Mouse (Mus musculus) small intestine, adult 2 months (tissue): ENCODE measurements around the gene 4930404N11Rik. TPM values are rescaled to one million over a fixed set of nuclear protein-coding genes. Genes with fewer than 3 reads are reported as not detected.

Source experiments
- H3K27ac ChIP-seq: fragments of 200-500 bp; 2 replicates; pipeline ENCODE4 v1.5.1; 2012; ENCODE audit warnings: low read depth, low read length, control low read depth, inconsistent platforms; ENCODE audit not compliant: insufficient read depth
- H3K27me3 ChIP-seq: fragments of 200-500 bp; 2 replicates; pipeline ENCODE4 v1.6.1; 2012; ENCODE audit warnings: mild to moderate bottlenecking, moderate library complexity, low read length, inconsistent platforms; ENCODE audit not compliant: control insufficient read depth, insufficient read depth
- H3K36me3 ChIP-seq: fragments of 200-500 bp; 2 replicates; pipeline ENCODE4 v1.6.1; 2012; ENCODE audit warnings: mild to moderate bottlenecking, low read length, control low read depth, inconsistent platforms; ENCODE audit not compliant: control insufficient read depth, insufficient read depth
- H3K4me1 ChIP-seq: fragments of 200-500 bp; 2 replicates; pipeline ENCODE4 v1.6.1; 2012; ENCODE audit warnings: low read length, inconsistent platforms, mixed read lengths; ENCODE audit not compliant: control insufficient read depth, insufficient read depth, insufficient read length
- H3K4me3 ChIP-seq: fragments of 200-500 bp; 2 replicates; pipeline ENCODE4 v1.5.1; 2012; ENCODE audit warnings: low read depth, mild to moderate bottlenecking, control low read depth, inconsistent platforms, low read length, moderate library complexity
- CTCF ChIP-seq: fragments of 200-500 bp; IDR thresholded peaks from 2 replicates; pipeline ENCODE4 v1.5.1; 2012; ENCODE audit warnings: low read depth, mild to moderate bottlenecking, control low read depth, inconsistent platforms, low read length, moderate library complexity, mixed read lengths; ENCODE audit not compliant: insufficient replicate concordance, insufficient read length; ENCODE audit errors: extremely low read depth
- POLR2A ChIP-seq: fragments of 200-500 bp; IDR thresholded peaks from 2 replicates; pipeline ENCODE4 v1.6.1; 2012; ENCODE audit warnings: low read depth, mild to moderate bottlenecking, control low read depth, inconsistent platforms, low read length, moderate library complexity
- WGBS: fragments of 180-500 bp; shearing (Covaris S2); methylation state at CpG from one replicate; pipeline ENCODE4 v1.1.7; 2018; 5-methylcytosine and 5-hydroxymethylcytosine counted together
- polyA plus RNA-seq: library from polyadenylated mRNA; depleted of rRNA; stranded (reverse); fragments of >200 nt; gene quantifications from 2 replicates; pipeline ENCODE4 v1.2.3, GENCODE M21; 2012

The 4930404N11Rik gene
- polyA plus RNA-seq, 1 experiment: 7.4 TPM

- H3K36me3 ChIP-seq: peaks cover 26% of the 10 kb centered on the region
- H3K4me3 ChIP-seq: peak overlapping the region; percentile 65
- peak overlapping the region; percentile 91 for H3K27ac ChIP-seq
- under 1% methylated on average over 38 of the region's 38 CpGs for WGBS
- H3K27me3 ChIP-seq: no peaks in the 10 kb centered on the region
- TF ChIP-seq CTCF: no peak
- no peak for TF ChIP-seq POLR2A
- H3K4me1 ChIP-seq: peaks cover 30% of the 10 kb centered on the region
Observed at GRCm38 (mm10) chr10:81319741-81320549, 45.7 kb downstream of the 4930404N11Rik start.

DNA sequence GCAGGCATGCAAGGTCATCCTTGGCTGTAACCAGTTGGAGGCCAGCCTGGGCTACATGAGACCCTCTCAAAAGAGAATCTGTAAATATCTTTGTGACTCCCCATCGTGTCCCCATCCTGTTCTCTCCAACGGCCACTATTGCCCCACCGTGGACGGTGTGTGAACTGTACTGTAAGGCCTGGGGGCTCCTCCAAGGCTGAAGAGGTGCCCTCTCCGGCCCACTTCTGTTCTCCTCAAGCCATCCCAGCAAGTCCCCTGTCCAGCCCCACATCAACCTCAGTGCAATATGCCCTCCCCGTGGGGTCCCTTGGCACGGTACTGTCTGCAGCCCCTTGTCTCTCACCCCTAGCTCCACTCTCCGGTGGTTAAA is 46.3 kb downstream of the 4930404N11Rik start:
- H3K36me3 ChIP-seq: peaks cover 20% of the 10 kb centered on the region
- peak overlapping the region; percentile 65; the same call in 1 of the 2 replicates for H3K4me3 ChIP-seq
- peak overlapping the region; percentile 91; the same call in 1 of the 2 replicates for H3K27ac ChIP-seq
- H3K27me3 ChIP-seq: no peaks in the 10 kb centered on the region
- WGBS: 29% methylated on average over 8 of the region's 8 CpGs
- TF ChIP-seq CTCF (no peak), POLR2A (no peak)
- peaks cover 30% of the 10 kb centered on the region for H3K4me1 ChIP-seq

DNA sequence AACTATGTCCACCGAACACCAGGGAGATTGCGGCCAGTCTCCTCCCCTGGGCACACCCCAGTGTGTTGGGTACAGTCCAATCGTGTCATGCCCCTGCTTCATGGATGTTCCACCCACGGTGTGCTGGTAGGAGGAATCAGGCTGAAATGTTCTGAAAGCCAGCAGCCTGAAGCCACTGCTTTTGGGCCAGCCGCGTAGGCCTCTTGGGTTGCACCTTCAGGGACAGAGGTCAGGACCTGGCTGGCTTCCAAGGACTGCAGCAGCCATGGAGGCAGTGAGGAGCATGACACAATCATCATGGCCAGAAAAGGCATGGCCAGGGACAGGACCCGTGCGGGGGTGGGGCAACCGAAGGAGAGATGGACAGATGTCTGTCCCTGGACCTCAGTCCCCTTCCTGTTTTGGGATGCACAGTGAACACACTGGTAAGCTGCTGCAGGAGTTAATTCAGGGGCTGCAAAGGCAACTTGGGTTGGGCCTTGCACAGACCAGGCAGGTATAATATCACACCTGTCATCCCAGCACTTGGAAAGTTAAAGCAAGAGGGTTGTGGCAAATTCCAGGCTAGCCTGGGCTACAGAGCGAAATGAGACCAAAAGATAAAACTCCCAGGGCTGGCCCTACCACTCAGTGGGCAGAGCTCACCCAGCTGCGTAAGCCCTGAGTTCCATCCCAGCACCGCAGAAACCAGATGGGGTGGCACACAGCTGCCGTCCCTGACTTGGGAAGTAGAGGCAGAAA is 46.9 kb downstream of the 4930404N11Rik start:
- 77% methylated on average over 13 of the region's 13 CpGs for WGBS
- no peak overlapping the region for H3K27ac ChIP-seq
- peaks cover 16% of the 10 kb centered on the region for H3K36me3 ChIP-seq

GRCm38 (mm10) chr10:81317273-81317672 is 48.3 kb downstream of the 4930404N11Rik start:
- Histone ChIP-seq H3K27ac (no peak overlapping the region), H3K36me3 (peaks cover 11% of the 10 kb centered on the region), H3K4me1 (peaks cover 30% of the 10 kb centered on the region), H3K4me3 (peak overlapping the region; percentile 52), H3K27me3 (no peaks in the 10 kb centered on the region)
- WGBS: 26% methylated on average over 20 of the region's 20 CpGs
- TF ChIP-seq CTCF (no peak), POLR2A (no peak)

More for the DNA sequence above, 46.9 kb downstream of the 4930404N11Rik start:
- Histone ChIP-seq H3K4me3 (no peak overlapping the region), H3K4me1 (peaks cover 30% of the 10 kb centered on the region), H3K27me3 (no peaks in the 10 kb centered on the region)
- no peak for TF ChIP-seq CTCF
- TF ChIP-seq POLR2A: 0 out of 2 replicates have a peak, but pooled peaks have one; percentile 21

DNA sequence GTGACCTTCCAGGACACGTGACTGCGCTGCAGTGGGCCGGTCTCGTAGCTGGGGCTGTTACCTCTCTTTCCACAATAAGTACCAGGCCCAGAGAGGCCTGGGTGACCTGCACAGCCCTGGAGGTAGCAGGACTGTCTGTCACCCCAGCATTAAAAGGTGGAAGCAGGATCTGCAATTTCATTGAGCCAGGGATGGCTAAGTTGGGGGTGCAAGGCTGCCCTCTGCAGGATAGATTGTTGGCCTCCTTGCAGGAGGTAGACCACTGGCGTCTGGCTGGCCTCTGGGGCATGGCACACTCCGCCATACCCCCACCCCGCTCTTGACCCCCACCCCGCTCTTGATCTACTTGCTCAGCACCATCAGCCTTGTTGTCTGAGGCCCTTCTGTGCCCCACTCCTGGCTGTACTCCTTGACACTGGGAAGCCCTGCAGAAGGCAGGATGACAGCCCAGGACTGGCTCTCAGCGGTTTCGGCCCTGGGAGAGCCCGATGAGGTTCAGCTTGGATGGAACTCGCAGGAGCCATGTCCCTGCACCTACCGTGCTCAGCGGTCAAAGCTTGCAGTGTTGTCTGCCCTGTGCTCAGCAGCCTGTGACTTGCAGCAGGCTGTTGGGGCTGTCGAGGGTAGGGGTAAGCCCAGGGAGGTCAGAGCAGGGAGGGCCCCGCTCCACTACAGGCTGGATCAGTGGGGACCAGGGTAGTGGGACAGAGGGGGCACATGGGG is 49.1 kb downstream of the 4930404N11Rik start:
- WGBS: 54% methylated on average over 16 of the region's 16 CpGs
- peaks cover 13% of the 10 kb centered on the region; the same call in 1 of the 2 replicates for H3K36me3 ChIP-seq
- H3K4me1 ChIP-seq: peaks cover 30% of the 10 kb centered on the region
- TF ChIP-seq POLR2A: no peak
- TF ChIP-seq CTCF: peak; percentile 43; the same call in 1 of the 2 replicates
- H3K4me3 ChIP-seq: peak overlapping the region; percentile 52
- H3K27ac ChIP-seq: no peak overlapping the region
- no peaks in the 10 kb centered on the region for H3K27me3 ChIP-seq

GRCm38 (mm10) chr10:81315587-81315986 is 50.0 kb downstream of the 4930404N11Rik start:
- TF ChIP-seq POLR2A (no peak), CTCF (no peak)
- Histone ChIP-seq H3K27me3 (no peaks in the 10 kb centered on the region), H3K36me3 (peaks cover 20% of the 10 kb centered on the region), H3K27ac (no peak overlapping the region), H3K4me1 (peaks cover 30% of the 10 kb centered on the region), H3K4me3 (no peak overlapping the region)
- WGBS: 88% methylated on average over 16 of the region's 16 CpGs

DNA sequence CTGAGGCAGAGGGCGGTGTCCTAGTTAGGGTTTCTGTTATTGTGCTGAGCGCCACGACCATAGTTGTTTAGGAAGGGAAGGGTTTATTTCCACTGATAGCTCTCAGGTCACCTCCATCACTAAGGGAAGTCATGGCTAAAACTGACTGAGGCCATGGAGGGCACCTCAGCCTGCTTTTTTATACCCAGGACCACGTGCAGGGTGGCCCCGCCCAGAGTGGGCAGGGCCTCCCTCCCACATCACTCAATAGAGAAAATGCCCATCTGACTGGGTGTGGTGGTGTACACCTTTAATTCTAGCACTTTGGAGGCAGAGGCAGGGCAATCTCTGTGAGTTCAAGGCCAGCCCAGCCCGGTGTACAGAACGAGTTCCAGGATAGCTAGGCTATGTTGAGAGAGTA is 51.4 kb downstream of the 4930404N11Rik start:
- Histone ChIP-seq H3K36me3 (peaks cover 27% of the 10 kb centered on the region), H3K4me1 (peaks cover 22% of the 10 kb centered on the region), H3K27ac (no peak overlapping the region), H3K27me3 (no peaks in the 10 kb centered on the region), H3K4me3 (no peak overlapping the region)
- TF ChIP-seq POLR2A: no peak
- no peak for TF ChIP-seq CTCF
- 68% methylated on average over 7 of the region's 7 CpGs for WGBS
